ENCODE assay signal across 26 mouse cellular contexts in the genomic region with DNA sequence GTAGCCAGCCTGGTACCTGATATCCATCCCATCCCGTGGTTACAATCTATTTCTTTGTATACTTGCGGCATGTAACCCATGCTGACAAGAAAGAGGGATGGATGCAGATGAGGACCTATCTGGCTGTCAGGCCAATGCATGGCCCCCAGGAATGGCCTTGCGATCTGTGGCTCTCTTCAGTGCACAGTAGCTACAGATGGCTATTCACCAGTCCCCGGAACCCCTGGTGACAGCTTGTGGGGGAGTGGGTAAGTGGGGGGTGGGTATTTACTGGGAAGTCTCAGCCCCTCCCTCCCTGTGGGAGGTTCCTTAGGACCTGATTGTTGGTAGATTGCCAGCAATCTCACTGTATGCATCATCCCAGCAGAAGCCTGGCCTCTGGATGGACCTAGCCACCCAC.
A peak's percentile ranks its signal among the peaks of the same experiment; 100 is the strongest.
DNase-seq lines count a peak whose midpoint lies in the region; ATAC-seq lines count a peak whose summit lies in the region.
"Had no signal": no experiment of that assay in that cellular context is flagged by ENCODE, and none has a peak within 500 bp of the region (broad histone marks: within the 10 kb centered on the region; RNA-seq: fewer than 3 reads in every experiment).

No protein-coding gene starts in this region.

- no peak overlapping the region for H3K27ac ChIP-seq in forebrain, embryonic 14.5 days (ENCODE audit: low read depth, low read length)
- no peak overlapping the region for H3K27ac ChIP-seq in forebrain, embryonic 11.5 days (ENCODE audit: low read depth, low read length)
- no peak overlapping the region for H3K27ac ChIP-seq in kidney, embryonic 14.5 days (ENCODE audit: low read depth, low read length)
- H3K27ac ChIP-seq: embryonic facial prominence, embryonic 10.5 days; embryonic facial prominence, embryonic 13.5 days; forebrain, embryonic 13.5 days; gastrocnemius, adult 2 months; heart, embryonic 13.5 days; hindbrain, embryonic 15.5 days had no signal

- no peaks in the 10 kb centered on the region for H3K4me1 ChIP-seq in forebrain, embryonic 14.5 days (ENCODE audit: control insufficient read depth, insufficient read depth, low read length)
- no peaks in the 10 kb centered on the region; the same call in 1 of the 2 replicates for H3K4me1 ChIP-seq in forebrain, embryonic 11.5 days (replicated peaks; ENCODE audit: control insufficient read depth, insufficient read depth, low read length)
- H3K4me1 ChIP-seq in kidney, embryonic 14.5 days (ENCODE audit: control insufficient read depth, insufficient read depth, low read length): 0 out of 2 replicates have a peak, but pooled peaks cover 2% of the 10 kb centered on the region
- H3K4me1 ChIP-seq: embryonic facial prominence, embryonic 13.5 days; heart, embryonic 13.5 days; hindbrain, embryonic 15.5 days had no signal

- no peaks in the 10 kb centered on the region; the same call in 1 of the 2 replicates for H3K27me3 ChIP-seq in forebrain, embryonic 14.5 days (replicated peaks; ENCODE audit: control insufficient read depth, insufficient read depth, low read length)
- H3K27me3 ChIP-seq in forebrain, embryonic 11.5 days (ENCODE audit: control insufficient read depth, insufficient read depth, low read length): no peaks in the 10 kb centered on the region
- H3K27me3 ChIP-seq in kidney, embryonic 14.5 days (ENCODE audit: control insufficient read depth, insufficient read depth, low read length): peaks cover under 1% of the 10 kb centered on the region; the same call in 1 of the 2 replicates
- H3K27me3 ChIP-seq: embryonic facial prominence, embryonic 13.5 days; forebrain, embryonic 13.5 days; hindbrain, embryonic 15.5 days had no signal

- no peak for ATAC-seq in forebrain, embryonic 14.5 days
- ATAC-seq in forebrain, embryonic 11.5 days (replicated peaks; ENCODE audit: low FRiP score): no peak
- ATAC-seq in kidney, embryonic 14.5 days (ENCODE audit: low FRiP score, low TSS enrichment): 0 out of 2 replicates have a peak, but pooled peaks have one; percentile 11
- ATAC-seq: forebrain, embryonic 13.5 days; forebrain, postnatal 0 days had no signal

- H3K36me3 ChIP-seq in forebrain, embryonic 14.5 days (ENCODE audit: control insufficient read depth, insufficient read depth, low read length): no peaks in the 10 kb centered on the region
- H3K36me3 ChIP-seq in forebrain, embryonic 11.5 days (ENCODE audit: control insufficient read depth, insufficient read depth, low read length): no peaks in the 10 kb centered on the region
- no peaks in the 10 kb centered on the region for H3K36me3 ChIP-seq in kidney, embryonic 14.5 days (ENCODE audit: control insufficient read depth, insufficient read depth, low read length)
- H3K36me3 ChIP-seq: embryonic facial prominence, embryonic 10.5 days; embryonic facial prominence, embryonic 13.5 days; heart, embryonic 13.5 days; hindbrain, embryonic 15.5 days had no signal

- no peak overlapping the region for H3K4me2 ChIP-seq in forebrain, embryonic 14.5 days (ENCODE audit: low read length)
- no peak overlapping the region for H3K4me2 ChIP-seq in forebrain, embryonic 11.5 days (ENCODE audit: low read depth, low read length, severe bottlenecking)
- no peak overlapping the region for H3K4me2 ChIP-seq in kidney, embryonic 14.5 days (replicated peaks; ENCODE audit: low read depth, low read length)
- H3K4me2 ChIP-seq: embryonic facial prominence, embryonic 13.5 days; forebrain, embryonic 13.5 days; heart, embryonic 13.5 days; hindbrain, embryonic 15.5 days had no signal

- no peaks in the 10 kb centered on the region for H3K9me3 ChIP-seq in forebrain, embryonic 14.5 days (replicated peaks; ENCODE audit: control insufficient read depth, low read length)
- H3K9me3 ChIP-seq in forebrain, embryonic 11.5 days (ENCODE audit: control insufficient read depth, low read length): no peaks in the 10 kb centered on the region
- no peaks in the 10 kb centered on the region for H3K9me3 ChIP-seq in kidney, embryonic 14.5 days (ENCODE audit: control insufficient read depth, low read length)
- H3K9me3 ChIP-seq: embryonic facial prominence, embryonic 10.5 days; embryonic facial prominence, embryonic 13.5 days; forebrain, embryonic 13.5 days; heart, embryonic 13.5 days; hindbrain, embryonic 15.5 days had no signal

- H3K4me3 ChIP-seq in forebrain, embryonic 14.5 days (ENCODE audit: low read depth, low read length): no peak overlapping the region
- H3K4me3 ChIP-seq in forebrain, embryonic 11.5 days (ENCODE audit: low read depth, low read length): no peak overlapping the region
- H3K4me3 ChIP-seq in kidney, embryonic 14.5 days (ENCODE audit: low read length): no peak overlapping the region
- H3K4me3 ChIP-seq: embryonic facial prominence, embryonic 10.5 days; embryonic facial prominence, embryonic 13.5 days; erythroblast, embryonic 14.5 days; forebrain, embryonic 13.5 days; gastrocnemius, adult 2 months; heart, embryonic 13.5 days; hindbrain, embryonic 15.5 days had no signal

- DNase-seq in forebrain, embryonic 14.5 days (ENCODE audit: low spot score): peak; percentile 29
- no peak for DNase-seq in forebrain, embryonic 11.5 days (ENCODE audit: low spot score)
- no peak for DNase-seq in kidney, postnatal 10 days
- peak; percentile 25 for DNase-seq in retina, postnatal 1 day
- no peak for DNase-seq in retina, embryonic 14.5 days (ENCODE audit: low spot score)
- no peak for DNase-seq in ovary, postnatal 10 days (ENCODE audit: low spot score)
- DNase-seq: adrenal gland, adult 2 months; adrenal gland, postnatal 14 days; cerebellum, adult 11-12 months; cerebellum, adult 8-10 months; cerebellum, postnatal 10 days; cerebellum, postnatal 36 days; embryo, embryonic 11 days; forebrain, postnatal 0 days; gastrocnemius, adult 2 months; gastrocnemius, postnatal 14 days; heart, adult 18-20 months; heart, postnatal 14 days; heart, postnatal 4 days had no signal

- 67% methylated on average over 4 of the region's 4 CpGs for WGBS in forebrain, embryonic 14.5 days
- WGBS in forebrain, embryonic 11.5 days: 78% methylated on average over 4 of the region's 4 CpGs
- WGBS in kidney, embryonic 14.5 days: 67% methylated on average over 4 of the region's 4 CpGs

- H3K9ac ChIP-seq in forebrain, embryonic 14.5 days (ENCODE audit: low read length): no peak overlapping the region
- no peak overlapping the region for H3K9ac ChIP-seq in forebrain, embryonic 11.5 days (ENCODE audit: low read length)
- no peak overlapping the region for H3K9ac ChIP-seq in kidney, embryonic 14.5 days (ENCODE audit: low read depth, low read length)
- H3K9ac ChIP-seq: embryonic facial prominence, embryonic 13.5 days; forebrain, embryonic 13.5 days; forebrain, postnatal 0 days; heart, embryonic 13.5 days; hindbrain, embryonic 15.5 days had no signal

Comparison
In these comparisons a context has a peak if more than half of its experiments do, and no peak if none do; other contexts are left out.
1. DNase-seq: peak in forebrain, embryonic 14.5 days (single experiment) and retina, postnatal 1 day (single experiment); none in forebrain, embryonic 11.5 days (single experiment), kidney, postnatal 10 days (single experiment), retina, embryonic 14.5 days (single experiment) and ovary, postnatal 10 days (single experiment).